In the genomic region with DNA sequence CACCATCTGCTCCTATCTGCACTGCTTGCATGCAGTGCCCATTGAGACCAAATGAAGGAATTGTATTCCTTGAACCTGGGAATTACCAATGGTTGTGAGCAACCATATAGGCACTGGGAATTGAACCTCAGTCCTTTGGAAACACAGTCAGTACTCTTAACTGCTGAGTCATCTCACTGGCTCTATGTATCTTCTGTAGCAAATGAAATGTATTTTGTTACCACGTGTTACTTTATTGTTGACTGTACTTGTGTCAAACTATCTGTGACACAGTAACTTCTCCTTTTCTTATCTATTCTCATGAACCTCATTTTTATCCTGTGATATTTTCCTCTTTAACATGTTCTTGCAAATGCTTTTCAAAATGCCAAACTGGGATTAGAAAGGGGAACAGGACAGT, we compare ENCODE assay signal across 24 mouse cellular contexts.
"Had no signal": no experiment of that assay in that cellular context is flagged by ENCODE, and none has a peak within 500 bp of the region (broad histone marks: within the 10 kb centered on the region; RNA-seq: fewer than 3 reads in every experiment).

No protein-coding gene starts in this region.

- H3K9me3 ChIP-seq: heart, embryonic 10.5 days; heart, embryonic 12.5 days; hindbrain, embryonic 13.5 days; hindbrain, embryonic 15.5 days; kidney, embryonic 15.5 days; limb, embryonic 10.5 days; limb, embryonic 12.5 days; liver, embryonic 13.5 days had no signal

- H3K27ac ChIP-seq: gastrocnemius, adult 2 months; heart, embryonic 10.5 days; hindbrain, embryonic 13.5 days; hindbrain, embryonic 15.5 days; hindbrain, postnatal 0 days; kidney, embryonic 15.5 days; kidney, postnatal 0 days; layer of hippocampus, adult 2 months; left cerebral cortex, adult 2 months; limb, embryonic 10.5 days; limb, embryonic 12.5 days; liver, embryonic 13.5 days had no signal

- H3K4me1 ChIP-seq: hindbrain, embryonic 13.5 days; hindbrain, embryonic 15.5 days; kidney, embryonic 15.5 days; limb, embryonic 10.5 days; limb, embryonic 12.5 days; liver, embryonic 13.5 days had no signal

- ATAC-seq: hindbrain, postnatal 0 days; intestine, embryonic 16.5 days had no signal

- H3K36me3 ChIP-seq: heart, embryonic 10.5 days; heart, embryonic 12.5 days; hindbrain, embryonic 13.5 days; hindbrain, embryonic 15.5 days; kidney, embryonic 15.5 days; limb, embryonic 10.5 days; limb, embryonic 12.5 days; liver, embryonic 13.5 days had no signal

- H3K9ac ChIP-seq: heart, embryonic 12.5 days; hindbrain, embryonic 13.5 days; hindbrain, embryonic 15.5 days; kidney, embryonic 15.5 days; limb, embryonic 12.5 days; liver, embryonic 13.5 days had no signal

- H3K27me3 ChIP-seq: heart, embryonic 12.5 days; hindbrain, embryonic 13.5 days; hindbrain, embryonic 15.5 days; kidney, embryonic 15.5 days; limb, embryonic 12.5 days; liver, embryonic 13.5 days had no signal

- DNase-seq: gastrocnemius, adult 2 months; gastrocnemius, postnatal 10 days; gastrocnemius, postnatal 25 days; heart, adult 18-20 months; heart, postnatal 10 days; kidney, adult 11 months; kidney, adult 2 months; kidney, adult 9 months; kidney, postnatal 14 days; kidney, postnatal 4 days; liver; liver, embryonic 13.5 days had no signal

- H3K4me3 ChIP-seq: gastrocnemius, adult 2 months; heart, embryonic 10.5 days; heart, embryonic 12.5 days; hindbrain, embryonic 13.5 days; hindbrain, embryonic 15.5 days; kidney, embryonic 15.5 days; layer of hippocampus, adult 2 months; left cerebral cortex, adult 2 months; limb, embryonic 10.5 days; limb, embryonic 12.5 days; liver, embryonic 13.5 days had no signal
